Mouse (Mus musculus): ENCODE measurements at regions not wholly inside any gene's neighbourhood (a gene's known extent, or its start where the extent isn't known, plus 50 kb on each side); places are given as distances from the start of the nearest gene placed in this dataset.
A peak's percentile ranks its signal among the peaks of the same experiment; 100 is the strongest.

- H3K4me2 ChIP-seq, result no peak overlapping the region
- peaks cover 16% of the 10 kb centered on the region for H3K4me1 ChIP-seq
- no peak for ATAC-seq
- 58% methylated on average over 6 of the region's 6 CpGs for WGBS
- H3K27ac ChIP-seq, result no peak overlapping the region
- H3K36me3 ChIP-seq (ENCODE audit: poor library complexity, severe bottlenecking), result no peaks in the 10 kb centered on the region
- no peak overlapping the region for H3K4me3 ChIP-seq
- H3K9me3 ChIP-seq (replicated peaks), result no peaks in the 10 kb centered on the region
- H3K9ac ChIP-seq, result no peak overlapping the region
- no peaks in the 10 kb centered on the region for H3K27me3 ChIP-seq
Observed at GRCm38 (mm10) chr13:44281796-44282195, 447.5 kb upstream of the Jarid2 start.

DNA sequence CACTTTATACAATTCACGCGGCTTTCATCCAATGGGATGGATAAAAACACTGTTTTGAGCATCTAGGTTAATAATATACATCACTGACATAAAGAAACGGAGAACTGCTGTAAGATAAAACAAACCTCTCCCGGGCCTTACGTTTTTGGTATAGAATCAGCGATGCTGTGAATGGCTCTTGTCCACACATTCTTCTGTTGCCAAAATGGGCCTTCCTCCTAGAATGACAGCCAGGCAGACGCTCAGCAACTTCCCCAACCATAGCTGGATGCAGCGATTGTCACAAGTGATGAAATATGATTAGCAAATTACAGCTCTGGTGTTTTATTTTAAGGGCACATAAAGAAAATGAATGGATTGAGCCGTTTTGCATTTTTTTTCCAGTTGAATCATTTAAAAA is 447.0 kb upstream of the Jarid2 start:
- WGBS, result 64% methylated on average over 9 of the region's 9 CpGs
- Histone ChIP-seq H3K27ac (0 out of 2 replicates have a peak overlapping the region, but pooled peaks have one; percentile 8), H3K36me3 (ENCODE audit: poor library complexity, severe bottlenecking) (no peaks in the 10 kb centered on the region), H3K4me1 (peaks cover 16% of the 10 kb centered on the region), H3K9ac (no peak overlapping the region), H3K4me2 (no peak overlapping the region), H3K4me3 (no peak overlapping the region), H3K27me3 (no peaks in the 10 kb centered on the region), H3K9me3 (replicated peaks) (no peaks in the 10 kb centered on the region)
- ATAC-seq, result no peak

DNA sequence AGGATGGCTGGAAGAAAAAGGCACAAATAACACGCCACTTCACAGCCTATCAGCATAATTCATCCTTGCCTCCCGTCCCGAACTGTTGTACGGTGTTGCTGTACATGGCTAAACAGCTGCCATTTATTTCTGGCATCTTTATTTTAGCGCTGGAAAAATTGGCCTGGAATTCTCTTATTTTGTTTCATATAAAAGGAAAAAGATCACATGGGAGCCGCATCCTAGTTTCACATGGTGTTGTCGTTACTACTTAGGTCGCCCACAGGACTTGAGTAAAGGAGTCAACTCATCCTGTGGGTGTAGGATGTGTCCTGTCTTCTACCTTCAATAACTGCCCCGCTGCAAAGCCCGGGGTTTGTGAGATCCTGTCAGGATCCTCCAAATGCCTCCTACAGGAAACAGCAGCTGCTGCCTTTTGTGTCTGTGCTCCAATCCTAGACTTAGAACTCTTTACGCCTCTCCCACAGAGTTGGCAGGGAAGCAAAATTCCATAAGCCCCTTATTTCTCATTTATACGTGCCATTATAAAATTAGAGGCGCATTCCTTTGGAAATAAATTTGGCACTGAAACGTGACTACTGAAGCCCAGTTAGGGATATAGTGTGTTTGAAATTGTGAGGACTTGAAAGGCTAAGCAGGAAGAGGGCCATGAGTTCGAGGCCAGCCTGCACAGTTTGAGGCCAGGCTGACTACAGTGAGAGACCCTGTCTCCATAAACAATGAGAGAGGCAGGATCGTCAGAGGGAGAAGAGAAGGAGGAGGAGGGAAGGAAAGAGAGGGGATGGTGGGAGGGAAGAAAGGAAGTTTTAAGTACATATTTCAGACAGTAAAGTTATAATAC is 446.3 kb upstream of the Jarid2 start:
- ATAC-seq, result 0 out of 2 replicates have a peak, but pooled peaks have one; percentile 33
- 0 out of 2 replicates have a peak overlapping the region, but pooled peaks have one; percentile 8 for H3K27ac ChIP-seq
- no peaks in the 10 kb centered on the region for H3K36me3 ChIP-seq (ENCODE audit: poor library complexity, severe bottlenecking)
- no peak overlapping the region for H3K4me2 ChIP-seq
- H3K9me3 ChIP-seq (replicated peaks), result no peaks in the 10 kb centered on the region
- no peak overlapping the region for H3K4me3 ChIP-seq
- peaks cover 16% of the 10 kb centered on the region for H3K4me1 ChIP-seq
- H3K9ac ChIP-seq, result no peak overlapping the region
- WGBS, result 65% methylated on average over 16 of the region's 16 CpGs
- H3K27me3 ChIP-seq, result no peaks in the 10 kb centered on the region

GRCm38 (mm10) chr13:44285881-44286280 is 443.4 kb upstream of the Jarid2 start:
- Histone ChIP-seq H3K9ac (no peak overlapping the region), H3K4me2 (no peak overlapping the region), H3K4me3 (no peak overlapping the region), H3K9me3 (replicated peaks) (peaks cover 8% of the 10 kb centered on the region), H3K27me3 (no peaks in the 10 kb centered on the region), H3K27ac (no peak overlapping the region), H3K4me1 (peaks cover 16% of the 10 kb centered on the region), H3K36me3 (ENCODE audit: poor library complexity, severe bottlenecking) (no peaks in the 10 kb centered on the region)
- no peak for ATAC-seq
- WGBS, result 97% methylated on average over 1 of the region's 1 CpGs

- Histone ChIP-seq H3K4me1 (no peaks in the 10 kb centered on the region), H3K27me3 (no peaks in the 10 kb centered on the region), H3K9ac (no peak overlapping the region), H3K27ac (no peak overlapping the region), H3K4me2 (no peak overlapping the region), H3K9me3 (replicated peaks) (peaks cover 11% of the 10 kb centered on the region), H3K36me3 (ENCODE audit: poor library complexity, severe bottlenecking) (no peaks in the 10 kb centered on the region), H3K4me3 (no peak overlapping the region)
- ATAC-seq, result no peak
- whole genome bisulfite sequencing, result 91% methylated on average over 2 of the region's 2 CpGs
Observed at GRCm38 (mm10) chr13:44290199-44290598, 439.1 kb upstream of the Jarid2 start.

DNA sequence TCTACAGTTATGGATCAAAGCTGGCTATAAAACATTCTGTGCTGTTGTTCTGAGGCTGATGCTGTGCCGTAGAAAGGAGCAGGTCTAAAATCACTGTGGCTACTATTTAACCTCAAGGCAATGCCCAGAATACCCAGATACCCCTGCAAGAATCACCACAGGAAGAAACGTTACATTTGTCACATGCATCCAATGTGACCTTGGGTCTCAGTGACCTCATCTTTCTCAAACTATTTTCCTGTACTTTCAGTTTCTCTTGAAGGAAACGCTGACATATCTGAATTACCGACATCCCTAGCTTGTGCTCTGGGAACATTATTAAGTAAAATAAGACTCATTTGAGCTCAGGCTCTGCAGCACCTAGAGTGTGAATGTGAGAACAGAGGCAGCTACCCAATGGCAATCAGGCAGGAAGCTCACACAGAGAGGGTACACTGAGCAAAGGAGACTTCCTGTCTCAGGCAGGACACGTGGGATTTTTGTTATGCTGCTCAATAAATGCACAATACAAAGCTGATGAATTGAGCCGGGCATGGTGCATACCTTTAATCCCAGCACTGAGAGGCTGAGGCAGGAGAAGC is 436.7 kb upstream of the Jarid2 start:
- Histone ChIP-seq H3K27me3 (no peaks in the 10 kb centered on the region), H3K9me3 (replicated peaks) (peaks cover 11% of the 10 kb centered on the region), H3K27ac (no peak overlapping the region), H3K4me3 (no peak overlapping the region), H3K4me1 (no peaks in the 10 kb centered on the region), H3K4me2 (no peak overlapping the region), H3K36me3 (ENCODE audit: poor library complexity, severe bottlenecking) (no peaks in the 10 kb centered on the region), H3K9ac (no peak overlapping the region)
- ATAC-seq, result no peak
- WGBS, result 81% methylated on average over 6 of the region's 6 CpGs

DNA sequence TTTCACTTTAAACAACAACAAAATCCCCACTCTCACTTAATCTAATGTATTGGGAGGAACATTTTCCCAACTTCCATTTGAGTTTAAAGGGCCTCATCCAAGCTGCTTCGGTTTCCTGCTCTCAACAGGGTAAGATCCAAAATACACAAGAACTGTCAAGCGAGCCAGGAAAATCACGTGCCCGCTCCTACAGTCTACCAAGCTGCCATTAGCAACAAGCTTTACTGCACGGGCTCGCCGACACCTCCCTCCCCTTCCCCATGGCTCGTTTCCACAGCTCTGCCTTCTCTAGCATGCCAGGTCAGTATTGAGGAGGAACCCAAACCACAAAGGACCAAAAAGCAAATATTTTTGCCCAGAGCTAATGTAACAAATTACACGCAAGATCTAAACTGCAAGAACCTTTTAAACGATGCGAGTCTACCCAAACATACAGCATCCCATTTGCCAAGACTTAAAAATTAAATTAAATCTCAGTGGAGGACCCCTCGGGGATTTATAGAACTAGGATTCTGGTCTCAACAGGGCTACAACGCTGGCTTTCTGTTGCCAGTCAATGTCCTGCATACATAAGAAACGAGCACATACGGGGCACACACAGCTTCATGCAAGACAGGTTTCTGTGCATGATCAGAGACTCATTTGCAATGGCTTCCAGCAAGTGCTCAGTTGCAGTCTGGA is 435.4 kb upstream of the Jarid2 start:
- Histone ChIP-seq H3K27ac (no peak overlapping the region), H3K27me3 (no peaks in the 10 kb centered on the region), H3K9ac (no peak overlapping the region), H3K4me1 (no peaks in the 10 kb centered on the region), H3K9me3 (replicated peaks) (peaks cover 11% of the 10 kb centered on the region), H3K4me3 (no peak overlapping the region), H3K36me3 (ENCODE audit: poor library complexity, severe bottlenecking) (no peaks in the 10 kb centered on the region), H3K4me2 (no peak overlapping the region)
- WGBS, result 87% methylated on average over 15 of the region's 15 CpGs
- no peak for ATAC-seq

GRCm38 (mm10) chr13:44295621-44296020 is 433.7 kb upstream of the Jarid2 start:
- Histone ChIP-seq H3K9me3 (replicated peaks) (peaks cover 5% of the 10 kb centered on the region; the same call in 1 of the 2 replicates), H3K4me2 (no peak overlapping the region), H3K9ac (no peak overlapping the region), H3K4me3 (no peak overlapping the region), H3K27ac (no peak overlapping the region), H3K27me3 (no peaks in the 10 kb centered on the region), H3K4me1 (no peaks in the 10 kb centered on the region), H3K36me3 (ENCODE audit: poor library complexity, severe bottlenecking) (no peaks in the 10 kb centered on the region)
- ATAC-seq, result no peak
- 79% methylated on average over 10 of the region's 10 CpGs for WGBS

GRCm38 (mm10) chr13:44300611-44301010 is 428.7 kb upstream of the Jarid2 start:
- no peak overlapping the region for H3K27ac ChIP-seq
- no peaks in the 10 kb centered on the region; the same call in 1 of the 2 replicates for H3K9me3 ChIP-seq (replicated peaks)
- no peak overlapping the region for H3K4me2 ChIP-seq
- 88% methylated on average over 10 of the region's 10 CpGs for WGBS
- H3K36me3 ChIP-seq (ENCODE audit: poor library complexity, severe bottlenecking), result no peaks in the 10 kb centered on the region
- H3K4me1 ChIP-seq, result no peaks in the 10 kb centered on the region
- no peak for ATAC-seq
- H3K9ac ChIP-seq, result no peak overlapping the region
- no peaks in the 10 kb centered on the region for H3K27me3 ChIP-seq
- no peak overlapping the region for H3K4me3 ChIP-seq

- Histone ChIP-seq H3K27me3 (no peaks in the 10 kb centered on the region), H3K4me2 (no peak overlapping the region), H3K4me1 (no peaks in the 10 kb centered on the region), H3K4me3 (no peak overlapping the region), H3K9me3 (replicated peaks) (no peaks in the 10 kb centered on the region; the same call in 1 of the 2 replicates), H3K36me3 (ENCODE audit: poor library complexity, severe bottlenecking) (no peaks in the 10 kb centered on the region), H3K9ac (no peak overlapping the region), H3K27ac (no peak overlapping the region)
- 93% methylated on average over 7 of the region's 7 CpGs for WGBS
- ATAC-seq, result no peak
Observed at GRCm38 (mm10) chr13:44301215-44301614, 428.1 kb upstream of the Jarid2 start.

- H3K4me1 ChIP-seq, result no peaks in the 10 kb centered on the region
- no peaks in the 10 kb centered on the region for H3K27me3 ChIP-seq
- H3K9ac ChIP-seq, result no peak overlapping the region
- WGBS, result 81% methylated on average over 10 of the region's 10 CpGs
- H3K4me3 ChIP-seq, result no peak overlapping the region
- no peak for ATAC-seq
- no peak overlapping the region for H3K27ac ChIP-seq
- no peaks in the 10 kb centered on the region for H3K36me3 ChIP-seq (ENCODE audit: poor library complexity, severe bottlenecking)
- no peaks in the 10 kb centered on the region; the same call in 1 of the 2 replicates for H3K9me3 ChIP-seq (replicated peaks)
- H3K4me2 ChIP-seq, result no peak overlapping the region
Observed at GRCm38 (mm10) chr13:44301936-44302335, 427.3 kb upstream of the Jarid2 start.
